Mouse (Mus musculus) embryonic fibroblast, embryonic 13.5 days (primary cell): Measurements from ENCODE around the gene Pex11g.

Experiments
- CTCF ChIP-seq: IDR thresholded peaks from 2 replicates; pipeline ENCODE4 v1.5.1; 2011; ENCODE audit warnings: mild to moderate bottlenecking, control low read depth, low read length, moderate library complexity, borderline replicate concordance; ENCODE audit not compliant: insufficient read depth
- POLR2A ChIP-seq: IDR thresholded peaks from 2 replicates; pipeline ENCODE4 v1.6.1; 2011; ENCODE audit warnings: low read depth, mild to moderate bottlenecking, control low read depth, low read length, moderate library complexity

GRCm38 (mm10) chr8:3414639-3415190, 52.8 kb downstream of the Pex11g start:
- TF ChIP-seq POLR2A (no peak), CTCF (no peak)
